Mouse (Mus musculus) liver, embryonic 12.5 days (tissue): Measurements from ENCODE around the gene Etv6. TPM values are rescaled to one million over a fixed set of nuclear protein-coding genes. Genes with fewer than 3 reads are reported as not detected.

ENCODE experiments used
- ATAC-seq: fragments of 200-750 bp; cut with Nextera tagmentation; 2 replicates; pipeline ENCODE4 v1.8.0; 2017; ENCODE audit warnings: moderate number of reproducible peaks, mild to moderate bottlenecking, moderate library complexity
- H3K27ac ChIP-seq: fragments of 300-500 bp; sonication (generic); 2 replicates; pipeline ENCODE4 v1.5.1; 2016; ENCODE audit warnings: mild to moderate bottlenecking
- H3K27me3 ChIP-seq: fragments of 300-500 bp; sonication (generic); replicated peaks from 2 replicates; pipeline ENCODE4 v1.6.1; 2016; ENCODE audit warnings: mild to moderate bottlenecking, moderate library complexity
- H3K36me3 ChIP-seq: fragments of 300-500 bp; sonication (generic); 2 replicates; pipeline ENCODE4 v1.6.1; 2016; ENCODE audit warnings: mild to moderate bottlenecking, moderate library complexity
- H3K4me1 ChIP-seq: fragments of 300-500 bp; sonication (generic); 2 replicates; pipeline ENCODE4 v1.6.1; 2016
- H3K4me2 ChIP-seq: fragments of 300-500 bp; sonication (generic); 2 replicates; pipeline ENCODE4 v1.6.1; 2016; ENCODE audit warnings: mild to moderate bottlenecking, moderate library complexity
- H3K4me3 ChIP-seq: fragments of 300-500 bp; sonication (generic); 2 replicates; pipeline ENCODE4 v1.5.1; 2016; ENCODE audit warnings: mild to moderate bottlenecking, moderate library complexity
- H3K9ac ChIP-seq: fragments of 300-500 bp; sonication (generic); 2 replicates; pipeline ENCODE4 v1.6.1; 2016; ENCODE audit warnings: mild to moderate bottlenecking, moderate library complexity
- H3K9me3 ChIP-seq: fragments of 300-500 bp; sonication (generic); replicated peaks from 2 replicates; pipeline ENCODE4 v1.6.1; 2016; ENCODE audit warnings: mild to moderate bottlenecking, moderate library complexity
- WGBS: fragments of 180-500 bp; shearing (Covaris S2); methylation state at CpG from one replicate; pipeline ENCODE4 v1.1.7; 2016; ENCODE audit not compliant: insufficient replicate concordance; 5-methylcytosine and 5-hydroxymethylcytosine counted together
- polyA plus RNA-seq: library from polyadenylated mRNA; unstranded; fragments of >200 nt; fragmentation: Nextera tagmentation; extraction: Ambion mirVana; gene quantifications from 2 replicates; pipeline ENCODE4 v1.2.1, GENCODE M21; 2016

The Etv6 gene
- polyA plus RNA-seq, 1 experiment from 2014 or later = 7.9 TPM

DNA sequence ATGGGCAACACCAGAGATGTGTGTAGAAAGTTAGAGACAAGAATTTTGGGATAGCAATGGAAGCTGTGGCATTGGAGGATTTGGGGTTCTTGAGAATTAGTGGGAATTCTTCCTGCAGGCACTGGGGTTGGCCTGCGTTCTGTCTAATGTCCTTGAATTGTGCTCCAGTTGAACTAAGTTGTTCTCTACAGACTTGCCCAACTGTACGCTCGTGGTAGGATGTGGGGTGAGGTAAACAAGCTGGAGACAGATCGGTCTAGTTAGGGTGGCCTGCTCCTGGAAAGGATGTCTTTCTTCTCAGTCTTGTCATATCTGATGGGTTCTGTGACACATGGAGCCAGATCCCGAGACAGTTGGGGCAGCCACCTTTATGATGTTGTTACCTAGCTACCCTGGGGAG, 45.4 kb downstream of the Etv6 start:
- Histone ChIP-seq H3K4me2 (no peak overlapping the region), H3K9me3 (no peaks in the 10 kb centered on the region), H3K9ac (no peak overlapping the region), H3K27ac (no peak overlapping the region), H3K4me1 (peaks cover 28% of the 10 kb centered on the region), H3K36me3 (no peaks in the 10 kb centered on the region), H3K27me3 (no peaks in the 10 kb centered on the region), H3K4me3 (no peak overlapping the region)
- WGBS = 75% methylated on average over 5 of the region's 5 CpGs
- no peak for ATAC-seq

DNA sequence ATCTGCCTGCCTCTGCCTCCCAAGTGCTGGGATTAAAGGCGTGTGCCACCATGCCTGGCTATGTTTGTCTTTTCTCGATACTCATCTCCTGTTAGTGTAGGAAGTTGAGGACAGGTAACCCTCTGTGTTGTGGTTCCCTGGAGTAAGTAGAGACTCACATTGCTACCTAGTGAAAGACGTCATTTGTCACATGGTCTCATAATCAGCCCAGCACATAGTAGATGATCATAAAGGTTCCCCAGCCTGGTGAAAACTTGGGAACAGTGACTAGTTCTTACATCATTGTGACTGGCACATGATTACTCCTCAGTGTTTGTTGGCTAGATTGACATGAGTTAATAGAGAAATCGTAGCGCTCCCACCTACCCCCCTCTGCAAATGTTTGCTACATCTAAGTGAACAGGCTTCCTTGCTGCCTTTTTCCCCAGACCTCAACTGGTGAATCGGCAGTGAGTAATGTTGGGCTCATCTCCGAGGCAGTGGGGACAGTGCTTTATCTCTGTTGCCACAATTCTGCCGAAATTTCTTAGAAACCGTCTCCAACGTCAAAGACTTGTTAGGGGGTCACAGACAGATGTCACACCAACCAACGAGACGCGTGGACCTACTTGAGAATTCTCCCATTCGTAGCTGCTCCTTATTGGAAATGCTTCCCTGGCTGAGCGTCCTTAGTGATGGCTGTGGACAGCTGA, 46.9 kb downstream of the Etv6 start:
- WGBS = 34% methylated on average over 15 of the region's 15 CpGs
- Histone ChIP-seq H3K4me3 (peak overlapping the region; percentile 20), H3K27me3 (no peaks in the 10 kb centered on the region), H3K9ac (peak overlapping the region; percentile 34; the same call in 1 of the 2 replicates), H3K9me3 (no peaks in the 10 kb centered on the region), H3K27ac (peak overlapping the region; percentile 50), H3K4me2 (peak overlapping the region; percentile 55), H3K4me1 (peaks cover 28% of the 10 kb centered on the region), H3K36me3 (no peaks in the 10 kb centered on the region)
- ATAC-seq = peak; percentile 70

- H3K9me3 ChIP-seq = no peaks in the 10 kb centered on the region
- ATAC-seq = peak; percentile 62; the same call in 1 of the 2 replicates
- H3K36me3 ChIP-seq = no peaks in the 10 kb centered on the region
- no peaks in the 10 kb centered on the region for H3K27me3 ChIP-seq
- H3K4me2 ChIP-seq = peak overlapping the region; percentile 55
- 29% methylated on average over 4 of the region's 4 CpGs for WGBS
- peak overlapping the region; percentile 34; the same call in 1 of the 2 replicates for H3K9ac ChIP-seq
- peaks cover 28% of the 10 kb centered on the region for H3K4me1 ChIP-seq
- no peak overlapping the region for H3K4me3 ChIP-seq
- no peak overlapping the region for H3K27ac ChIP-seq
Measured at GRCm38 (mm10) chr6:134083428-134083827, 47.9 kb downstream of the Etv6 start.

DNA sequence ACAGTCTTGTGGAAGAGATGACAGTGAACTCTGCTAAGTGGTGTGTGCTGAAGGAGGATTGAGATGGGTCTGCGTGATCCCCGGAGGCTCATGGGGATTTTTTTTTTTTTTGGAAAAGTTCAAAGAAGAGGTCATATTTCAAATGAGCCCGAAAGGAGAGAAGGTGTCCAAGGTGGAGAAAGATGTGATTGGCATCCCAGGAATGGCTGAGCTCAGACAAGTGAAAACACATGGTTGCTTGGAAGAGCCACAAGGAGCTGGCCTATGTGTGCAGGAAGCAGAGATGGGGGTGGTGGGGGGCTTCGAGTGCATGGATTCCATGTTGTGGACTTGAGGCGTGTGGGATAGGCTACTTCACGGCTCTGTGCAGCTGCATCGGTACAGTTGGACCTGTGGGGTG, 50.9 kb downstream of the Etv6 start:
- 74% methylated on average over 7 of the region's 7 CpGs for WGBS
- Histone ChIP-seq H3K4me2 (no peak overlapping the region), H3K9ac (no peak overlapping the region), H3K9me3 (no peaks in the 10 kb centered on the region), H3K27me3 (no peaks in the 10 kb centered on the region), H3K27ac (no peak overlapping the region), H3K4me3 (no peak overlapping the region), H3K36me3 (no peaks in the 10 kb centered on the region), H3K4me1 (peaks cover 45% of the 10 kb centered on the region)
- no peak for ATAC-seq

- H3K9me3 ChIP-seq = no peaks in the 10 kb centered on the region
- 69% methylated on average over 4 of the region's 4 CpGs for WGBS
- H3K36me3 ChIP-seq = no peaks in the 10 kb centered on the region
- H3K4me1 ChIP-seq = peaks cover 42% of the 10 kb centered on the region
- H3K9ac ChIP-seq = no peak overlapping the region
- H3K27me3 ChIP-seq = no peaks in the 10 kb centered on the region
- no peak overlapping the region for H3K4me2 ChIP-seq
- no peak overlapping the region for H3K27ac ChIP-seq
- H3K4me3 ChIP-seq = no peak overlapping the region
- ATAC-seq = no peak
Measured at GRCm38 (mm10) chr6:134087709-134088108, 52.2 kb downstream of the Etv6 start.

- WGBS = 41% methylated on average over 7 of the region's 7 CpGs
- H3K27ac ChIP-seq = no peak overlapping the region; the same call in 1 of the 2 replicates
Measured at GRCm38 (mm10) chr6:134089671-134090377, 54.3 kb downstream of the Etv6 start.

GRCm38 (mm10) chr6:134090378-134090692, 54.8 kb downstream of the Etv6 start:
- 0 out of 2 replicates have a peak, but pooled peaks have one; percentile 6 for ATAC-seq
- no peaks in the 10 kb centered on the region for H3K9me3 ChIP-seq
- WGBS = 30% methylated on average over 4 of the region's 4 CpGs

More at GRCm38 (mm10) chr6:134089671-134090377, 54.3 kb downstream of the Etv6 start:
- Histone ChIP-seq H3K4me1 (peaks cover 35% of the 10 kb centered on the region), H3K27me3 (no peaks in the 10 kb centered on the region), H3K9ac (no peak overlapping the region), H3K4me3 (no peak overlapping the region), H3K9me3 (no peaks in the 10 kb centered on the region), H3K4me2 (no peak overlapping the region), H3K36me3 (peaks cover 6% of the 10 kb centered on the region; the same call in 1 of the 2 replicates)
- ATAC-seq = peak; percentile 42; the same call in 1 of the 2 replicates

GRCm38 (mm10) chr6:134090875-134091274, 55.4 kb downstream of the Etv6 start:
- Histone ChIP-seq H3K9ac (no peak overlapping the region), H3K36me3 (peaks cover 6% of the 10 kb centered on the region; the same call in 1 of the 2 replicates), H3K4me3 (no peak overlapping the region), H3K27me3 (no peaks in the 10 kb centered on the region), H3K4me2 (no peak overlapping the region), H3K4me1 (peaks cover 40% of the 10 kb centered on the region), H3K27ac (no peak overlapping the region), H3K9me3 (no peaks in the 10 kb centered on the region)
- ATAC-seq = no peak; the same call in 1 of the 2 replicates
- 51% methylated on average over 4 of the region's 4 CpGs for WGBS

More at GRCm38 (mm10) chr6:134090378-134090692, 54.8 kb downstream of the Etv6 start:
- no peak overlapping the region for H3K9ac ChIP-seq
- H3K27me3 ChIP-seq = no peaks in the 10 kb centered on the region
- no peak overlapping the region for H3K27ac ChIP-seq
- H3K36me3 ChIP-seq = peaks cover 6% of the 10 kb centered on the region; the same call in 1 of the 2 replicates
- no peak overlapping the region for H3K4me2 ChIP-seq
- H3K4me3 ChIP-seq = no peak overlapping the region
- H3K4me1 ChIP-seq = peaks cover 36% of the 10 kb centered on the region

GRCm38 (mm10) chr6:134091398-134091801, 55.9 kb downstream of the Etv6 start:
- Histone ChIP-seq H3K9me3 (no peaks in the 10 kb centered on the region), H3K36me3 (peaks cover 6% of the 10 kb centered on the region; the same call in 1 of the 2 replicates), H3K4me3 (no peak overlapping the region), H3K4me2 (no peak overlapping the region), H3K27ac (no peak overlapping the region), H3K9ac (no peak overlapping the region), H3K4me1 (peaks cover 40% of the 10 kb centered on the region), H3K27me3 (no peaks in the 10 kb centered on the region)
- no peak for ATAC-seq
- 71% methylated on average over 8 of the region's 8 CpGs for WGBS

DNA sequence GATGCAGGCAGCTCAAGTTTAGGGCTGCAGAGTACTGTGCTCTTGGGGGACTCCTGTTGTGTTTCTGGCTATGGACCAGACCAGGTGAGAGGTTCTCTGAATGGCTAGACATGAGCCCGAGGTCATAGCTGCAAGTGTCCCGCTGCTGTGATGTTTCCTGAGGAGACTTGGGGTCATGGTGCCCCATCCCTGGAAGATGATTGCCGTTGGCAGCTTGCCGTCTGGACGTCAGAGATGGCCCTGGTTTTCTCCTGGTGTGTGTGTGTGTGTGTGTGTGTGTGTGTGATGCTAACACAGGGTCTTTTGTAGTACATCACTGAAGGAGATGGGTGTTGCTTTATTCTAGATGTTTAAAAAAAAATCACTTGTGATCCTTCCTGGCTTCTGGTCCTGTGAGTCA, 58.6 kb downstream of the Etv6 start:
- Histone ChIP-seq H3K27ac (no peak overlapping the region), H3K9me3 (no peaks in the 10 kb centered on the region), H3K4me1 (peaks cover 38% of the 10 kb centered on the region), H3K27me3 (no peaks in the 10 kb centered on the region), H3K4me3 (no peak overlapping the region), H3K4me2 (no peak overlapping the region), H3K9ac (no peak overlapping the region), H3K36me3 (peaks cover 6% of the 10 kb centered on the region; the same call in 1 of the 2 replicates)
- 67% methylated on average over 5 of the region's 5 CpGs for WGBS
- no peak for ATAC-seq

- Histone ChIP-seq H3K4me1 (peaks cover 33% of the 10 kb centered on the region), H3K9ac (no peak overlapping the region), H3K27me3 (no peaks in the 10 kb centered on the region), H3K27ac (no peak overlapping the region), H3K36me3 (peaks cover 6% of the 10 kb centered on the region; the same call in 1 of the 2 replicates), H3K4me2 (no peak overlapping the region), H3K9me3 (no peaks in the 10 kb centered on the region), H3K4me3 (no peak overlapping the region)
- 55% methylated on average over 7 of the region's 8 CpGs for WGBS
- no peak for ATAC-seq
Measured at GRCm38 (mm10) chr6:134094620-134095019, 59.1 kb downstream of the Etv6 start.

GRCm38 (mm10) chr6:134095582-134095981, 60.1 kb downstream of the Etv6 start:
- Histone ChIP-seq H3K27ac (no peak overlapping the region), H3K9ac (no peak overlapping the region), H3K4me3 (no peak overlapping the region), H3K36me3 (peaks cover 6% of the 10 kb centered on the region; the same call in 1 of the 2 replicates), H3K4me2 (no peak overlapping the region), H3K27me3 (no peaks in the 10 kb centered on the region), H3K4me1 (peaks cover 23% of the 10 kb centered on the region), H3K9me3 (no peaks in the 10 kb centered on the region)
- no peak for ATAC-seq
- WGBS = 40% methylated on average over 4 of the region's 4 CpGs
